Mouse (Mus musculus) liver, embryonic 14.5 days (tissue): ENCODE results near the gene Gatd1. TPM values are rescaled to one million over a fixed set of nuclear protein-coding genes. Genes with fewer than 3 reads are reported as not detected.
A peak's percentile ranks its signal among the peaks of the same experiment; 100 is the strongest.

Source experiments
- ATAC-seq: fragments of 200-750 bp; cut with Nextera tagmentation; 2 replicates; pipeline ENCODE4 v1.8.0; 2017; ENCODE audit warnings: moderate number of reproducible peaks, mild to moderate bottlenecking, moderate library complexity; ENCODE audit not compliant: insufficient read depth
- DNase-seq, 3 experiments: peaks; one replicate each; pipeline ENCODE4 v3.0.0-alpha.2; 2012 to 2013; ENCODE audit warnings: low read depth in 3 of 3, low spot score in 3 of 3
- H3K27ac ChIP-seq: fragments of 300-500 bp; sonication (generic); 2 replicates; pipeline ENCODE4 v1.5.1; 2014; ENCODE audit warnings: moderate library complexity, mild to moderate bottlenecking, control low read depth, inconsistent platforms
- H3K27me3 ChIP-seq: fragments of 300-500 bp; sonication (generic); 2 replicates; pipeline ENCODE4 v1.6.1; 2014; ENCODE audit warnings: mild to moderate bottlenecking, low read length, moderate library complexity; ENCODE audit not compliant: control insufficient read depth, insufficient read depth
- H3K36me3 ChIP-seq: fragments of 300-500 bp; sonication (generic); replicated peaks from 2 replicates; pipeline ENCODE4 v1.6.1; 2014; ENCODE audit warnings: low read depth; ENCODE audit not compliant: control insufficient read depth, insufficient read depth
- H3K4me1 ChIP-seq, 2 experiments: fragments of 200-500 bp in 1 of 2; fragments of 300-500 bp in 1 of 2; sonication (generic) in 1 of 2; replicated peaks; 2 replicates each; pipeline ENCODE4 v1.6.1; 2012 to 2014; ENCODE audit warnings: antibody characterized with exemption in 1 of 2, inconsistent platforms in 1 of 2, low read length in 1 of 2; ENCODE audit not compliant: control insufficient read depth in 2 of 2, insufficient read depth in 2 of 2
- H3K4me2 ChIP-seq: fragments of 300-500 bp; sonication (generic); 2 replicates; pipeline ENCODE4 v1.6.1; 2014; ENCODE audit warnings: low read depth, mild to moderate bottlenecking, control low read depth, moderate library complexity
- H3K4me3 ChIP-seq, 2 experiments: fragments of 200-500 bp in 1 of 2; fragments of 300-500 bp in 1 of 2; sonication (generic) in 1 of 2; 2 replicates each; pipeline ENCODE4 v1.5.1; 2012 to 2014; ENCODE audit warnings: low read depth in 2 of 2, low read length in 2 of 2, mild to moderate bottlenecking in 2 of 2, control low read depth in 1 of 2, inconsistent platforms in 1 of 2, moderate library complexity in 1 of 2; ENCODE audit not compliant: insufficient read depth in 1 of 2
- H3K9ac ChIP-seq: fragments of 300-500 bp; sonication (generic); replicated peaks from 2 replicates; pipeline ENCODE4 v1.6.1; 2014; ENCODE audit warnings: mild to moderate bottlenecking, control low read depth, moderate library complexity
- H3K9me3 ChIP-seq: fragments of 300-500 bp; sonication (generic); 2 replicates; pipeline ENCODE4 v1.6.1; 2016; ENCODE audit warnings: low read length, mixed read lengths; ENCODE audit not compliant: control insufficient read depth
- CTCF ChIP-seq: IDR thresholded peaks from 2 replicates; pipeline ENCODE4 v1.5.1; 2016; ENCODE audit warnings: antibody characterized with exemption, low read depth, control low read depth
- EP300 ChIP-seq: IDR thresholded peaks from 2 replicates; pipeline ENCODE4 v1.6.1; 2016; ENCODE audit warnings: antibody characterized with exemption, low read depth
- WGBS: fragments of 180-500 bp; shearing (Covaris S2); extraction: QIAGEN DNeasy Blood & Tissue Kit; methylation state at CpG from one replicate; pipeline ENCODE4 v1.1.7; 2014; ENCODE audit not compliant: insufficient replicate concordance; 5-methylcytosine and 5-hydroxymethylcytosine counted together
- polyA plus RNA-seq, 2 experiments: library from polyadenylated mRNA; depleted of rRNA in 1 of 2; stranded (reverse) in 1 of 2; unstranded in 1 of 2; fragments of >200 nt; fragmentation: Nextera tagmentation in 1 of 2; extraction: Ambion mirVana in 1 of 2; gene quantifications; 2 replicates each; pipeline versions ENCODE4 v1.2.1 to v1.2.3; 2012 to 2014

Gene Gatd1
- polyA plus RNA-seq, 2 experiments = 8.7 to 13.8 TPM

DNA sequence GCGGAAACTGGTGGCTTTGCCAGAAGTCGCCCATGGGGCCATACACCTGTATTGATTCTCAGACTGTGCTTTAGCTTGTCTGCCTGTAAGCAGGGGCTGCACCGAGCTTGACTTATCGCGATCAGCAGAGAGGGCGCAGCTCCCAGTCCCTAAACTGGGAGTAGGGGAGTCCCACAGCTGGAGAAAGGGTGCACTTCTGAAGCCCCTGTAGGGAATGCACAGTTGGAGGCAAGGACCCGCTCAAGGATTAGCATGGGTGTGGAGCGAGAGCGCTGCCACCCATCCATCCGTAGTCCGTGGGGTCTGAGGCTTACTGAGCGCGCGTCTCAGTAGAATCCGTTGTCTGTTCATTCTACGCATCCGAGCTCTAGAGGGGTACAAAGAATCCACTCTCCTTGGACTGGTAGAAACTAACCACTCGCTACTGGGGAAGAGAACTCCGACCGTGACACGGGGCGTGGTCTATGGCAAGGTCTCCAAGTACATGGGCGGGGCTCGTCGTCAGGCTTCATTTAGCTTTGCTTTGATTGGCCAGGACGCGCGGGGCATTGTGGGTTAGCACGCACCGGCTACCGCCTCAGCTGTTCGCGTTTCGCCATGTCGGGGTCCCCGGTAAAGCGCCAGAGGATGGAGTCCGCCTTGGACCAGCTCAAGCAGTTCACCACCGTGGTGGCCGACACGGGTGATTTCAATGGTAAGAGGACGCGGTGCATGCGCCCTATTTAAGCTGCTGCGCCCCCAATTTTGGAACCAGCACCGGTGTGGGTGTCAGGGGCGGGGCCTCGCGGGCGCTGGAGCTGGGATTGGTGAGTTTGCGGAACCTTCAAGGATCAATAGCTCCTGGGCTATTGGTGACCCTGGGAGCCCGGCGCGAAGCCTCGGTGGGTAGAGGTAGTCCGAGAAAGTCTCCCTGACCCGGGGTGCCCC, 22.0 kb downstream of the Gatd1 start, which contains the start of gene Taldo1:
Taldo1 (plus strand) TSS at position 575 of the 927 bp plus-strand sequence.
- peak within 1 kb of the TSS; percentile 97 for H3K9ac ChIP-seq
- H3K4me1 ChIP-seq = peaks cover 57 to 69% of the 10 kb centered on the region in 2 experiments
- peak within 1 kb of the TSS; percentile 98 for H3K4me2 ChIP-seq
- under 1% methylated on average over 57 of the region's 57 CpGs for WGBS
- H3K4me3 ChIP-seq = peak within 1 kb of the TSS; percentile 86 to 90
- TF ChIP-seq CTCF (0 out of 2 replicates have a peak, but pooled peaks have one; percentile 2), EP300 (no peak)
- H3K9me3 ChIP-seq = no peaks in the 10 kb centered on the region
- peak; percentile 80 for ATAC-seq
- DNase-seq = peak; percentile 97 to 98 (median 97)
- H3K36me3 ChIP-seq = peaks cover 17% of the 10 kb centered on the region
- peak within 1 kb of the TSS; percentile 99 for H3K27ac ChIP-seq
- no peaks in the 10 kb centered on the region for H3K27me3 ChIP-seq

- H3K4me3 ChIP-seq = peak overlapping the region in 1 of 2 experiments; percentile 86; a peak in 2 of 4 replicates
- ATAC-seq = no peak
- TF ChIP-seq EP300 (no peak), CTCF (no peak)
- 44% methylated on average over 9 of the region's 9 CpGs for WGBS
- H3K9me3 ChIP-seq = no peaks in the 10 kb centered on the region
- H3K36me3 ChIP-seq = peaks cover 4% of the 10 kb centered on the region
- H3K27ac ChIP-seq = peak overlapping the region; percentile 99
- peak overlapping the region; percentile 98 for H3K4me2 ChIP-seq
- DNase-seq = no peak
- H3K27me3 ChIP-seq = no peaks in the 10 kb centered on the region
- peak overlapping the region; percentile 49 for H3K9ac ChIP-seq
- peaks cover 59 to 71% of the 10 kb centered on the region in 2 experiments for H3K4me1 ChIP-seq
These were observed 23.3 kb downstream of the Gatd1 start for GRCm38 (mm10) chr7:141390326-141391259.

- Histone ChIP-seq H3K27ac (peak overlapping the region; percentile 99), H3K36me3 (no peaks in the 10 kb centered on the region), H3K9ac (peak overlapping the region; percentile 48), H3K27me3 (no peaks in the 10 kb centered on the region), H3K4me2 (peak overlapping the region; percentile 41), H3K9me3 (no peaks in the 10 kb centered on the region), H3K4me3 (no peak overlapping the region), H3K4me1 (peaks cover 47 to 55% of the 10 kb centered on the region in 2 experiments)
- WGBS = 15% methylated on average over 3 of the region's 3 CpGs
- TF ChIP-seq CTCF (no peak), EP300 (peak; percentile 80)
- ATAC-seq (peak; percentile 15), DNase-seq (no peak)
These were observed 25.3 kb downstream of the Gatd1 start for GRCm38 (mm10) chr7:141388487-141389109.

GRCm38 (mm10) chr7:141387807-141388486, 26.0 kb downstream of the Gatd1 start:
- no peak for TF ChIP-seq CTCF
- TF ChIP-seq EP300 = no peak
- no peak overlapping the region for H3K4me3 ChIP-seq
- ATAC-seq (no peak), DNase-seq (no peak)
- peak overlapping the region; percentile 48 for H3K9ac ChIP-seq
- H3K4me2 ChIP-seq = peak overlapping the region; percentile 41
- H3K36me3 ChIP-seq = no peaks in the 10 kb centered on the region
- WGBS = 28% methylated on average over 2 of the region's 2 CpGs
- no peaks in the 10 kb centered on the region for H3K27me3 ChIP-seq
- H3K4me1 ChIP-seq = peaks cover 44 to 51% of the 10 kb centered on the region in 2 experiments
- H3K9me3 ChIP-seq = no peaks in the 10 kb centered on the region
- peak overlapping the region; percentile 99 for H3K27ac ChIP-seq
